Mouse (Mus musculus): ENCODE measurements at regions not wholly inside any gene's neighbourhood (a gene's known extent, or its start where the extent isn't known, plus 50 kb on each side); places are given as distances from the start of the nearest gene placed in this dataset.

DNA sequence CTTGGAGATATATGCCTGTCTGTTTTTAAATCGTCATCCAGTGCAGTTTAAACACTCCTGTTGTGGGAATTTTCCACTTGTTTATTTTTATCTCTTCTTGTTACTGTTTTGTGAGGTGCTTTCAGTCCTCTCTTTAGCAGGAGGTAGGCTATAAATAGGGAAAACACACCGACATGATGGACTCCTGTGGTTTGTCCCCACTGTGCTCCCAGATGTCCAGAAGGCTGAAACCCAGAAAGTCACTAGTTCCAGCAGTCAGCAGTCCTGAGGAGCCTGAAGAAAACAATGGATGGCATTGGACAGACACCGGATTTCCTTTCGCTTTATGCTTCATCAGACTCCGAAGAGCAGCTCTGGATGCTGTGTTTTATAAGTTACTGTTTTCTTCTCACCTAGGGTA, 55.2 kb upstream of the Armh4 start:
- DNase-seq, result no peak

GRCm38 (mm10) chr14:49834695-49835094, 51.5 kb upstream of the Armh4 start:
- peak; percentile 5 for DNase-seq
